Mouse (Mus musculus): ENCODE measurements around the gene Cd69. TPM values are rescaled to one million over a fixed set of nuclear protein-coding genes. Genes with fewer than 3 reads are reported as not detected.

Gene Cd69
- polyA plus RNA-seq, 1 experiment = 1.3 TPM

DNA sequence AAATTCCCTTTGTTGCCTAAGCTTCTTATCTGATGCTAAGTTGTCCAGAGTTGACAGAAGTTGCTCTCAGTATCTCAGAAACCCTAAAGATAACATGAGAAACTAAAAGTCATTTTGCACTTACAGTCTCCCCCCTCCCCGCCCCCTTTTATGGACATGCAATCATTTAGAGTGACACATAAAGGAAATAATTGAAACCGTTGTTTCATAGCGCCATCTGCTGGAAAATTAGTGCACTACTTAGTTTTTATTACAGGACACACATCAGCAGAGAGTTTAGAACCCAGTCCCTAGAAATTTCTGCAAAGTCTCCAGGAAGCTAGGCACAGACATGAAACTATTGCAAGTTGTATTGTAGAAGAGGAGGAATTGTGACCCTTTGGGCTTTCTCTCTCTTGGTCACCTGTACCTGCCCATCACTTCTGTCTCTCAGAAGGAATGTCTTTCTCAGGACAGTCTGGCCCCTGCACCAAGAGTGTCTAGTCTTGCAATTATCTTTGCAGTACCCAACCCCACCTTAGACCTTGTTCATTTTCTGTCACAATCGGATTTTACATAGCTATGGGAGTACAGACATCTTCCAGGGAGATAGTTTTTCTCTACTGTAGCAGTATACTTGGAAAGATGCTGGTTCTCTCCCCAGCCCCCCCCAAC is 20.2 kb downstream of the Cd69 start:
- TF ChIP-seq GATA1 (IDR thresholded peaks at IDR 0.05; ENCODE audit: borderline replicate concordance, low read length) = no peak; the same call in 2 of the 3 replicates
- TF ChIP-seq FLI1 (IDR thresholded peaks at IDR 0.05; ENCODE audit: low read length) = no peak
- Histone ChIP-seq H3K4me1 (peaks cover 14% of the 10 kb centered on the region), H3K36me3 (replicated peaks; ENCODE audit: low read length) (no peaks in the 10 kb centered on the region), H3K9me3 (no peaks in the 10 kb centered on the region), H3K4me3 (replicated peaks) (no peak overlapping the region), H3K27me3 (replicated peaks) (no peaks in the 10 kb centered on the region)

DNA sequence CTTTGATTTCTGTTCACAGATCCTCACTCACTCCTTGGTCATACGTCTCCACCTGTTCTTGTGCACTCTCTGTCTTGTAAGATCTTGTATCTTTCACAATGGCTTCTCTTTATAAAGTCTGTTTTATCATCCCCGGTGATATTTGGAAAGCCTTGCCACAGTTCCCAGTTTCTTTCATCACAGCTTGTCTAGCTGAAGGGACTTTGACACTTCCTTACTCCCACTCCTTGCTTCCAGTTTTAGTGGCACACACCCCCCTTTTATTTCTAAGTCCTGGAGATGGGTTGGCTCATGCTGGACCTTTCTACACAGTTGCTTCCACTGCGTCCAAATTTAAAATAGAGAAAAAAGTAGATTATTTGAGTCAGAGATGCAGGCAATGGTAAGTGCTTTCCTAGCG is 20.9 kb downstream of the Cd69 start:
- H3K4me3 ChIP-seq (replicated peaks) = no peak overlapping the region
- H3K27me3 ChIP-seq (replicated peaks) = no peaks in the 10 kb centered on the region
- H3K36me3 ChIP-seq (replicated peaks; ENCODE audit: low read length) = no peaks in the 10 kb centered on the region
- no peaks in the 10 kb centered on the region for H3K9me3 ChIP-seq
- no peak for TF ChIP-seq GATA1 (IDR thresholded peaks at IDR 0.05; ENCODE audit: borderline replicate concordance, low read length)
- TF ChIP-seq FLI1 (IDR thresholded peaks at IDR 0.05; ENCODE audit: low read length) = no peak
- peaks cover 16% of the 10 kb centered on the region for H3K4me1 ChIP-seq

DNA sequence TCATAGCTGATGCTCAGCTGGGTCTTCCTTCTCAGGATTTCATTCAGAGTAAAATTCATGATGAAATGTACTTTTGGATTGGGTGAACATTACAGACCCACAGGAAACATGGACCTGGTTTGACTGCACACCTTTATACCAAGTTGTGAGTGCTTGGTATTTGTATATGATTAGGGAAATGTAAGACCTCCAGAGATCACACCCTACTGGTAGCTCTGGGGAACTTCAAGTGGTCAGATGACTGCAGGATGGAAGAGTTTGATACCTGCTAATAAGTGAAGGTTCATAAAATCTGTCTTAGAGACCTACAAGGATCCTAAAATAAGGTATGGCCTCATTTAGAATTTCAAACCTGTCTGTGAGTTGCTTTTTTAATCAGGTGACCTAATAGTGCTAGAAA is 27.0 kb downstream of the Cd69 start:
- H3K9me3 ChIP-seq = no peaks in the 10 kb centered on the region
- H3K27me3 ChIP-seq (replicated peaks) = peaks cover 15% of the 10 kb centered on the region
- H3K36me3 ChIP-seq (replicated peaks; ENCODE audit: low read length) = no peaks in the 10 kb centered on the region
- H3K4me3 ChIP-seq (replicated peaks) = no peak overlapping the region
- peaks cover 9% of the 10 kb centered on the region for H3K4me1 ChIP-seq
- TF ChIP-seq FLI1 (IDR thresholded peaks at IDR 0.05; ENCODE audit: low read length) (no peak), GATA1 (IDR thresholded peaks at IDR 0.05; ENCODE audit: borderline replicate concordance, low read length) (no peak)

DNA sequence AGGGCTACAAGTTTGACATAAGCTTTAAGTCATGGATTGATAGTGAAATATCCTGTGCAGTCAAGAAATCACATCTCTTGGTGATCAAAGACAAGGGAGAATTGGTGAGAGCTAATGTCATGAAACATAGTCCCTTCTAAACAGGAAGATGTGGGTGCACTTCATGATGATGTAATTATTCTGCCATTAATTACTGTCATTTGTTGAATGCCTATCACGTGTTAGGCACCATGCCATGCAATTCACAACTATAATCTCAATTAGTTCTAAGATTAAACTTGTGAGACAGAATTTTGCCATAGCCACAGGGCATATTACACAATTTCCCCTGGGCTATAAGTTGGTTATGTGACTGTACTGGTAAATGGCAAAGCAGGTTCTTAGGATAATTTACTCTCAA is 28.2 kb downstream of the Cd69 start:
- Histone ChIP-seq H3K36me3 (replicated peaks; ENCODE audit: low read length) (no peaks in the 10 kb centered on the region), H3K4me3 (replicated peaks) (no peak overlapping the region), H3K9me3 (no peaks in the 10 kb centered on the region), H3K27me3 (replicated peaks) (peaks cover 15% of the 10 kb centered on the region), H3K4me1 (peaks cover 5% of the 10 kb centered on the region)
- no peak for TF ChIP-seq FLI1 (IDR thresholded peaks at IDR 0.05; ENCODE audit: low read length)
- no peak for TF ChIP-seq GATA1 (IDR thresholded peaks at IDR 0.05; ENCODE audit: borderline replicate concordance, low read length)

DNA sequence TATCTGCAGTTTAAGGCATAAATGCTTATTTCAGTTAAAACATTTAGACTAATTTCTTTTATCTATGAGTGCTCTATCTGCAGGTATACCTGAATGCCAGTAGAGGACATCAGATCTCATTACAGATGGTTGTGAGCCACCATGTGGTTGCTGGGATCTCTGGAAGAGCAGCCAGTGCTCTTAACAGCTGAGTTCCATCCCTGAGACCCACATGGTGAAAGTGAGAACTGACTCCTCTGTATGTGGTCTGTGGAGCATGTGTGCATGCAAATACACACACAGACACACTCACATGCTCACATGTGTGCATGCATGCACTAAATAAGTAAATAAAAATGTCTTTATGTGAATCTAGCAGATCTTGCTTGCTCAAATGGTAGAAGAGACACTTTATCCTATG is 29.4 kb downstream of the Cd69 start:
- Histone ChIP-seq H3K4me3 (replicated peaks) (no peak overlapping the region), H3K4me1 (peaks cover 9% of the 10 kb centered on the region), H3K27me3 (replicated peaks) (peaks cover 17% of the 10 kb centered on the region), H3K9me3 (no peaks in the 10 kb centered on the region), H3K36me3 (replicated peaks; ENCODE audit: low read length) (no peaks in the 10 kb centered on the region)
- TF ChIP-seq GATA1 (IDR thresholded peaks at IDR 0.05; ENCODE audit: borderline replicate concordance, low read length) (no peak), FLI1 (IDR thresholded peaks at IDR 0.05; ENCODE audit: low read length) (no peak)

DNA sequence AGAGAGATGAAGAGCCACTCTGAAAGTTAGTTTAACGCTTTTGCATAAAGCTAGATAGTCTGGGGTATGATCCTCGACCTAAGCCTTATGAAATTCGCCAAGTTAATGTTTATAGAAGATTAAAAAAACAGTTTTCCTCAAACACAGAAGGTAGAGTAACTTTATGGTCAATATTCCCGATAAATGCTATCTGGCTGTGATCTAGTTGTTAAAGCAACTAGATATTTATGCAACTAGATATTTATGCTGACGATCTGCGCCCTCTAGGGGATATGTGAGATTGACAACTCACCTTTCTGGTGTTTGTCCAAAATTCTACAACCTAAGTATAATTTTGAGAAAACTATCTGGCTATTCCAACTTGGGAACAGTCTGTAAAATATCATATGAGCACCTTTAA is 33.3 kb downstream of the Cd69 start:
- no peaks in the 10 kb centered on the region for H3K9me3 ChIP-seq
- no peak for TF ChIP-seq FLI1 (IDR thresholded peaks at IDR 0.05; ENCODE audit: low read length)
- TF ChIP-seq GATA1 (IDR thresholded peaks at IDR 0.05; ENCODE audit: borderline replicate concordance, low read length) = no peak
- no peak overlapping the region for H3K4me3 ChIP-seq (replicated peaks)
- peaks cover 17% of the 10 kb centered on the region for H3K27me3 ChIP-seq (replicated peaks)
- no peaks in the 10 kb centered on the region for H3K36me3 ChIP-seq (replicated peaks; ENCODE audit: low read length)
- peaks cover 14% of the 10 kb centered on the region for H3K4me1 ChIP-seq

DNA sequence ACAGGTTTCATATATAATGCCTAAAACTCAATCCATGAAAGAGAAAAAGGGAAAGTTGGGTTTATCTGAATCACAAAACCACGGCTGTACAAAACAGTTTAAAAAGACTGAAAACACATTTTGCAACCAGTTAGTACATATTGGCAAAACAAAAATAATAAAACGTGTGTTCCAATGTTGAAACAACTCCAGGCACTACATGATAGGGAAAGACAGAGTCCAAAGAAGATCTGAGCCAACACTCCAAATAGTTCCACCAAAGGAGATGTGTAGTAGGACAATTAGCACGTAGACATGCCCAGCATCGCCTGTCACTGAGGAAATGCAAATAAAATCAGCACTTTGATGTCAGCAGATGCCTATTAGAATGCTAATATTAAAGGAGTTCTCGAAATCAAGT is 33.8 kb downstream of the Cd69 start:
- H3K9me3 ChIP-seq = no peaks in the 10 kb centered on the region
- no peak overlapping the region for H3K4me3 ChIP-seq (replicated peaks)
- no peaks in the 10 kb centered on the region for H3K36me3 ChIP-seq (replicated peaks; ENCODE audit: low read length)
- H3K27me3 ChIP-seq (replicated peaks) = peaks cover 15% of the 10 kb centered on the region
- no peak for TF ChIP-seq FLI1 (IDR thresholded peaks at IDR 0.05; ENCODE audit: low read length)
- no peak for TF ChIP-seq GATA1 (IDR thresholded peaks at IDR 0.05; ENCODE audit: borderline replicate concordance, low read length)
- H3K4me1 ChIP-seq = peaks cover 17% of the 10 kb centered on the region

DNA sequence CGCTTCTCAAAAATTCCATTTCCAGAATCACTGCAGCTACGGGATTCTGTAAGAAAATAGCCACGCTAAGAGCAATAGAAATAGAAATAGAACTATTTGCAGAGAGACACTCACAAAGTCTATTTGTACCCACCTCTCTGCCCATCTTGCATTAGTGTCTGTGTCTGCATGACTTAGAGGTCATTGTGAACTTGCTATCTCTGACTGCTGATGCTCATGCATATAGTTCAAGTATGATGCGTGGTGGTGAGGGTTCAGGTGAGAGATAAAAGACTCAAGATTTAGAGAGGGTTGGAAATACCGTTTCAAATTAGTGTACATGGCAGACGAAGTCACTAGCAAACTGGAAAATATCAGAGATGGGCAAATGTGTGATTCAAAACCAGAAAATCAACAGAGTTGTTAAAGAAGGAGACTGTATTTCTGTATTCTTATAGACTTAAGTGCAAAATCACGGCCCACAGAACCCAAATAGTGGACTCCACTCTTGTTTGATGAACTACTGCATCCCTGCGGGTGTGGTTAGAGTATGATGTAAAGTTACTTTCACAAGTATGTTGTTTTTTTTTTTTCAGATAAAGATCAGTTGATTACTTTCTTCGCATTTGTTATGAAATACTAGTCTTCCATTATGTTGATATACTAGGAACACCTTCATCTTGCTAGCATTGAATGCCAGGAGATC is 35.5 kb downstream of the Cd69 start:
- TF ChIP-seq GATA1 (IDR thresholded peaks at IDR 0.05; ENCODE audit: borderline replicate concordance, low read length) = no peak
- Histone ChIP-seq H3K4me3 (replicated peaks) (no peak overlapping the region), H3K9me3 (no peaks in the 10 kb centered on the region), H3K36me3 (replicated peaks; ENCODE audit: low read length) (no peaks in the 10 kb centered on the region), H3K27me3 (replicated peaks) (peaks cover 9% of the 10 kb centered on the region), H3K4me1 (peaks cover 34% of the 10 kb centered on the region)

DNA sequence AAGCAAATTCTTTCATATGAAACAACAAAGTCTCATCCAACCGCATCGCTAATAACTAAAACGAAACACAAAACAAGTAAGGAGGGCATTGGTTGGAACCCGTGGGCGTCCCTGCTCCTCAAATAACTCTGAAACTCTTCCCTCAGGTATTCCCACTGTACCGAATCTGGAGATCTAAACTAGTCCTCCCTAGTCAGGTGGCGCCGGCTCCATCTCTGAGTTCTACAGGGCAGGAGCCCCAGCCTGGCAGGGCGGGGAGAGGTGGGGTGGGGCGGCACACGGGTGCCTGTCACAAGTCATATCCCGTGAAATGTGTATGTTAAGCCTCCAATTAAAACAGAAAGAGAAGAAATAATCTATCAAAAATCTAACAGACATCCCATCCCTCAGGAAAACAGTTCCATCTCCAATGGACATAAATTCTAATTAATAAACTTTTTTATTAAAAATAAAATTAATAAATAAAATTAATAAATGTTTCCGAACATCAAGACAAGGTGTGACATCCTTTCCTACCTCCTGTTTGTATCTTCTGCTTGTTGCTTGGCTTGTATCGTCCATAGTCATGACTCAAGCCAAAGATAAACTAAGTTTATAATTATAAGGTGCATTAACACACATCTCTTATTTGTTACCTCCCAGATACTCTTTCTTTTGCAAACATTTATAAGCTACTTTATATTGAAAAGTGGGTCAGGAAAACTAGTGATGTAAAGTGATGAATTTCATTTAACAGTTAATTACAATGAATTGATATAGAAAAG is 36.8 kb downstream of the Cd69 start:
- TF ChIP-seq GATA1 (IDR thresholded peaks at IDR 0.05; ENCODE audit: borderline replicate concordance, low read length) (no peak), FLI1 (IDR thresholded peaks at IDR 0.05; ENCODE audit: low read length) (no peak)
- no peaks in the 10 kb centered on the region for H3K9me3 ChIP-seq
- no peaks in the 10 kb centered on the region for H3K36me3 ChIP-seq (replicated peaks; ENCODE audit: low read length)
- peaks cover 46% of the 10 kb centered on the region for H3K4me1 ChIP-seq
- peaks cover 2% of the 10 kb centered on the region for H3K27me3 ChIP-seq (replicated peaks)
- peak overlapping the region; percentile 93 for H3K4me3 ChIP-seq (replicated peaks)
